Mouse (Mus musculus) small intestine, adult 10 weeks (tissue): ENCODE data around the gene Snx1. TPM values are rescaled to one million over a fixed set of nuclear protein-coding genes. Genes with fewer than 3 reads are reported as not detected.

Experiments
- polyA plus RNA-seq: library from polyadenylated mRNA; stranded (reverse); fragments of 350-450 nt; fragmentation: Illumina TruSeq; extraction: RNeasy Lipid Tissue Mini Kit (QIAGEN cat#74804); gene quantifications from one replicate; pipeline ENCODE4 v1.2.3, GENCODE M21; 2014; ENCODE audit warnings: low replicate concordance

Gene Snx1
- 87.4 TPM for polyA plus RNA-seq

DNA sequence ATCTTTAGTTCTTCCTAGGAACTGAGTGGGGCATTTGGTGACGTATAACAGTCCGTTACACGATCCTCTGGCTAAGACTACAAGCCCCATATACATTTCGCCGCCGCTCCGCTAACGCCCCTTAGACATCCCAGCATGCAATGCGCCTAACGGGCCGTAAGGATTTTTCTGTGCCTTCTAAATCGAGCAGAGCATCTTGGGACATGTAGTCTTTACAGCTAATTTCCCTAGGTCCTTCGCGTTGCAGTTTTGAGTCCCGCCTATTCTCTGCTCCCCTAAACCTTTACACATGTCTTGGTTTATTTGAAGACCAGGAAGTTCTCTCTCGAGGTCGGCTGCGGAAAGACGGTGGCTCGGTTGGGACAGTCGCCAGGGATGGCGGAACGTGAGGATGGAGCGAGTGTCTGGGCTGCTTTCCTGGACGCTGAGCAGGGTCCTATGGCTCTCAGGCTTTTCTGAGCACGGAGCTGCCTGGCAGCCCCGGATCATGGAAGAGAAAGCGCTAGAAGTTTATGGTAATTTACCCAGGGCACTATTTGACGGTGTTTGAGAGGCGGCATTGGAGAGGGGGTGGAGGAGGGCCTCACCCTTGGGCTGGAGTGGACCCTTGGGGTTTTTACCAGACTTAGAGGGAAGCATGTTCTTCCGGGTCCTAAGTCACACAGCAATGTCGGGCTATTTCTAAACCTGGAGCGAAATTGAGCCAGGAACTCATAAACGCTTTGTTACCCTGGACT, at the start of gene Snx1, which contains the start of gene Ciao2a:
Gene Snx1, minus strand, starts transcription at position 132 of the 737 bp plus-strand sequence.
Gene Ciao2a, plus strand, starts transcription at position 156 of the 737 bp plus-strand sequence.

GRCm38 (mm10) chr9:66157958-66158830, 31.8 kb upstream of the Snx1 start, which contains the start of gene Dapk2:
TSS of gene Dapk2 (plus strand) at chr9:66158223.

GRCm38 (mm10) chr9:66069583-66069982, 56.8 kb downstream of the Snx1 start, which contains the start of gene Snx22:
TSS of gene Snx22 (minus strand) at chr9:66069719.

GRCm38 (mm10) chr9:66059583-66060307, 66.6 kb downstream of the Snx1 start, which contains the start of gene Ppib:
TSS of gene Ppib (plus strand) at chr9:66060222.

Other genes starting within 250 kb of the Snx1 start
- gene Pclaf, start 236.3 kb downstream of the Snx1 start, polyA plus RNA-seq, result 62.6 TPM
- gene Trip4, start 217.8 kb downstream of the Snx1 start, polyA plus RNA-seq, result 44.6 TPM
- 35.6 TPM for gene Csnk1g1, start 217.7 kb downstream of the Snx1 start, polyA plus RNA-seq
- 172 TPM for gene Ppib, start 66.4 kb downstream of the Snx1 start, polyA plus RNA-seq
- not detected for gene Snx22, start 56.9 kb downstream of the Snx1 start, polyA plus RNA-seq
- gene Ciao2a, start within 50 bp of the Snx1 start, polyA plus RNA-seq, result 191 TPM
- 9.5 TPM for gene Dapk2, start 31.6 kb upstream of the Snx1 start, polyA plus RNA-seq
- gene Herc1, start 223.9 kb upstream of the Snx1 start, polyA plus RNA-seq, result 25.1 TPM